Mouse (Mus musculus) heart, adult 2 months (tissue): Measurements from ENCODE around the gene H1foo.

ENCODE experiments used
- CTCF ChIP-seq: fragments of 200-600 bp; IDR thresholded peaks from 2 replicates; pipeline ENCODE4 v1.8.1; 2022; ENCODE audit warnings: antibody characterized with exemption, mild to moderate bottlenecking, moderate library complexity
- POLR2A ChIP-seq: fragments of 200-500 bp; IDR thresholded peaks from 2 replicates; pipeline ENCODE4 v1.6.1; 2011; ENCODE audit warnings: mild to moderate bottlenecking, low read depth, low read length, control low read depth; ENCODE audit not compliant: insufficient read depth

DNA sequence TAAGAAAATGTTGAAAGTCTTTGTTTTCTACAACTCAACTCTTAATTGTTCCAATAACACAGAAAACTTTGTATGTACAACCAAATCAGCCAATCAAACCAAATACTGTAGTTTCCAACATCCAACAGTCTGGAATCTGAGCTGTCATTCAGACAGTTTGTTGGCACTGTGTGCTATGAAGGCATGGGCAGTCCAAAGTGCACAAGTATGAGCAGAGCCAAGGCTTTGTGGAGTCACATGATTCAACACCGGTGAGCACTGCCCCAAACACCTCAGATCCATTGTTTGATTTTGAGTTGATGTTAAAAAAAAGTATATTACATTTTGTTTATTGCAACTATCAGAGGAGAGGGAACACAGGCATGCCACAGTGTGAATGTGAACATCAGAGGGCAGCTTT lies 4.1 kb upstream of the H1foo start:
- TF ChIP-seq CTCF (no peak), POLR2A (no peak)
